Mouse (Mus musculus) neural tube, embryonic 14.5 days (tissue): ENCODE measurements around the gene Col6a3. TPM values are rescaled to one million over a fixed set of nuclear protein-coding genes. Genes with fewer than 3 reads are reported as not detected.

Source experiments
- ATAC-seq: fragments of 200-750 bp; cut with Nextera tagmentation; 2 replicates; pipeline ENCODE4 v1.8.0; 2017; ENCODE audit warnings: low read depth, mild to moderate bottlenecking, moderate TSS enrichment, moderate library complexity
- H3K27ac ChIP-seq: fragments of 300-500 bp; sonication (generic); 2 replicates; pipeline ENCODE4 v1.5.1; 2014; ENCODE audit warnings: low read depth, mild to moderate bottlenecking, control low read depth, low read length, moderate library complexity, mixed read lengths
- H3K27me3 ChIP-seq: fragments of 300-500 bp; sonication (generic); 2 replicates; pipeline ENCODE4 v1.6.1; 2014; ENCODE audit warnings: low read length; ENCODE audit not compliant: control insufficient read depth, insufficient read depth
- H3K36me3 ChIP-seq: fragments of 300-500 bp; sonication (generic); 2 replicates; pipeline ENCODE4 v1.6.1; 2014; ENCODE audit warnings: low read length, mixed read lengths; ENCODE audit not compliant: control insufficient read depth, insufficient read depth
- H3K4me1 ChIP-seq: fragments of 300-500 bp; sonication (generic); 2 replicates; pipeline ENCODE4 v1.6.1; 2014; ENCODE audit warnings: low read length; ENCODE audit not compliant: control insufficient read depth, insufficient read depth
- H3K4me2 ChIP-seq: fragments of 300-500 bp; sonication (generic); 2 replicates; pipeline ENCODE4 v1.6.1; 2014; ENCODE audit warnings: mild to moderate bottlenecking, low read depth, low read length, control low read depth
- H3K4me3 ChIP-seq: fragments of 300-500 bp; sonication (generic); 2 replicates; pipeline ENCODE4 v1.5.1; 2014; ENCODE audit warnings: low read depth, low read length, control low read depth, mixed read lengths
- H3K9ac ChIP-seq: fragments of 300-500 bp; sonication (generic); replicated peaks from 2 replicates; pipeline ENCODE4 v1.6.1; 2014; ENCODE audit warnings: low read depth, mild to moderate bottlenecking, control low read depth, low read length, mixed read lengths
- H3K9me3 ChIP-seq: fragments of 300-500 bp; sonication (generic); 2 replicates; pipeline ENCODE4 v1.6.1; 2016; ENCODE audit warnings: low read length; ENCODE audit not compliant: control insufficient read depth
- WGBS: fragments of 180-500 bp; shearing (Covaris S2); extraction: QIAGEN DNeasy Blood & Tissue Kit; methylation state at CpG from one replicate; pipeline ENCODE4 v1.1.7; 2014; 5-methylcytosine and 5-hydroxymethylcytosine counted together
- polyA plus RNA-seq: library from polyadenylated mRNA; unstranded; fragments of >200 nt; fragmentation: Nextera tagmentation; extraction: Ambion mirVana; gene quantifications from 2 replicates; pipeline ENCODE4 v1.2.1, GENCODE M21; 2014

The Col6a3 gene
- polyA plus RNA-seq, 1 experiment from 2014 or later, result 1.1 TPM

DNA sequence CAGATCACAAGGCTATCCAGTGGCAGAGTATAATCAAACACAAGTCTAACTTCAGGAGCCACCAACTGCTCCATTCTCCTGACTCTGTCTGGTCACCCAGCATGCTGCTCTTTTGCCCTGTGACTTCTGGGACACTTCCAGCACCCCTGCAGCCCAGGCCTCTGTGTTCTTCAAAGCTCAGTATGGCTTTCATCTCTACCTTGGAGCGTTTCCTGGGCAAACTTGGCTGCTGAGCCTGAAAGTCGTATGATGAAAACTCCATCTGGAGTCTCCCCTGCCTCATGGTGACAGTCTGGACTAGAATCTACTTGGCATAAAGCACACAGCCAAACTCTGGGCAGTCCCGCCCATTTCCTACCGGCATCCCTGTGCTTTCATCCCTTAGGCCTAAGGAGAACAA lies 95.2 kb downstream of the Col6a3 start:
- Histone ChIP-seq H3K4me2 (no peak overlapping the region), H3K4me3 (no peak overlapping the region), H3K4me1 (0 out of 2 replicates have a peak, but pooled peaks cover 4% of the 10 kb centered on the region), H3K27ac (no peak overlapping the region), H3K9me3 (no peaks in the 10 kb centered on the region), H3K36me3 (no peaks in the 10 kb centered on the region), H3K27me3 (no peaks in the 10 kb centered on the region), H3K9ac (no peak overlapping the region)
- 72% methylated on average over 4 of the region's 4 CpGs for WGBS
- ATAC-seq, result no peak

- Histone ChIP-seq H3K4me3 (peak overlapping the region; percentile 24), H3K4me2 (peak overlapping the region; percentile 48), H3K9me3 (no peaks in the 10 kb centered on the region), H3K9ac (peak overlapping the region; percentile 43), H3K27me3 (no peaks in the 10 kb centered on the region), H3K36me3 (no peaks in the 10 kb centered on the region), H3K4me1 (0 out of 2 replicates have a peak, but pooled peaks cover 4% of the 10 kb centered on the region), H3K27ac (peak overlapping the region; percentile 76)
- 2% methylated on average over 14 of the region's 14 CpGs for WGBS
- peak; percentile 91 for ATAC-seq
Observed at GRCm38 (mm10) chr1:90743941-90744386, 99.8 kb downstream of the Col6a3 start.

GRCm38 (mm10) chr1:90743445-90743844 lies 100.3 kb downstream of the Col6a3 start:
- Histone ChIP-seq H3K9me3 (no peaks in the 10 kb centered on the region), H3K36me3 (no peaks in the 10 kb centered on the region), H3K9ac (no peak overlapping the region), H3K4me2 (no peak overlapping the region; the same call in 1 of the 2 replicates), H3K27me3 (no peaks in the 10 kb centered on the region), H3K27ac (peak overlapping the region; percentile 76), H3K4me1 (0 out of 2 replicates have a peak, but pooled peaks cover 4% of the 10 kb centered on the region), H3K4me3 (no peak overlapping the region)
- WGBS, result 97% methylated on average over 1 of the region's 1 CpGs
- ATAC-seq, result peak; percentile 22; the same call in 1 of the 2 replicates

- 0 out of 2 replicates have a peak, but pooled peaks cover 4% of the 10 kb centered on the region for H3K4me1 ChIP-seq
- H3K9me3 ChIP-seq, result no peaks in the 10 kb centered on the region
- WGBS, result 83% methylated on average over 7 of the region's 7 CpGs
- H3K4me3 ChIP-seq, result no peak overlapping the region
- H3K27ac ChIP-seq, result no peak overlapping the region
- H3K9ac ChIP-seq, result no peak overlapping the region
- no peaks in the 10 kb centered on the region for H3K36me3 ChIP-seq
- no peaks in the 10 kb centered on the region for H3K27me3 ChIP-seq
- no peak for ATAC-seq
- H3K4me2 ChIP-seq, result no peak overlapping the region
Observed at GRCm38 (mm10) chr1:90742641-90743040, 101.1 kb downstream of the Col6a3 start.

GRCm38 (mm10) chr1:90740216-90741170 lies 103.3 kb downstream of the Col6a3 start:
- 79% methylated on average over 11 of the region's 11 CpGs for WGBS
- H3K27me3 ChIP-seq, result no peaks in the 10 kb centered on the region
- no peak for ATAC-seq
- H3K36me3 ChIP-seq, result no peaks in the 10 kb centered on the region
- H3K4me2 ChIP-seq, result no peak overlapping the region
- H3K4me1 ChIP-seq, result no peaks in the 10 kb centered on the region
- no peak overlapping the region for H3K27ac ChIP-seq
- no peak overlapping the region for H3K9ac ChIP-seq
- H3K9me3 ChIP-seq, result no peaks in the 10 kb centered on the region
- no peak overlapping the region for H3K4me3 ChIP-seq

DNA sequence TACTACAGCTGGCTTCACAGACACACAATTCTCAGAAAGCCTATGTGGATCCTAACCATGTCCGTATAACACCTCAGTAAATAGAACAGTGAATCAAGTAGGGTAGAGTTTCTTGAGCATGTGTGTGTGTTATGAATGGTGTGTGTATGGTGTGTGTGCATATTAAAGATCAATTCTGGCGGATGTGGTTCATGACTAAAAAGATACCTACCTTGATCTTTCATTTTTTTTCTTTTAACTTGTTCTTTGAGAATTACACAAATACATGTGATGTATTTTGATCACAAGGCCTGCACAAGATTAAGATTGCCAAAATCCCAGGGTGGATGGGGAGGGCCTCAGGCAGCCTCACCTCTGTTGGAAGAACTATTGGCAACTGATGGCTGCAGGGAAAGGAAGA lies 104.9 kb downstream of the Col6a3 start:
- H3K9me3 ChIP-seq, result no peaks in the 10 kb centered on the region
- peaks cover 5% of the 10 kb centered on the region for H3K4me1 ChIP-seq
- H3K27me3 ChIP-seq, result no peaks in the 10 kb centered on the region
- H3K4me2 ChIP-seq, result no peak overlapping the region
- WGBS, result 96% methylated on average over 2 of the region's 2 CpGs
- H3K9ac ChIP-seq, result no peak overlapping the region
- no peak overlapping the region for H3K27ac ChIP-seq
- no peaks in the 10 kb centered on the region for H3K36me3 ChIP-seq
- H3K4me3 ChIP-seq, result no peak overlapping the region
- no peak for ATAC-seq

DNA sequence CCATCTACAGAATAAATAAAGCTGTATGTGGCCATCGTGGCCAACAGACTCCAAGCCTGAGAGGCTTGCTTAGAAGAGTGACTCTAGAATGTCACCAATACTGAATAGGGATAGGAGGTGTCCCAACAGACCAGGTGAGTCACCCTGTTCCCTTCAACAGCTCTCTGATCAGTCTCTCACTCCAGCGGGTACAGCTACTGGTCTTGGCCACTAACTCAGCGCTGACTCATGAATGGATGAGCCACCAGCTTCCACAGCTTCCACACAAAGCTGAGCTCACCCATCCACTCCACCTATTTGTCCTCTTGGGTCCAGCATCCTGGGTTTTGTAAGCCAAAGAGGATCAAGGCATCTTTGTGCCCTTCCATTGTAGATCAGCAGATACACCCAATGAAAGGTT lies 114.3 kb downstream of the Col6a3 start:
- 89% methylated on average over 3 of the region's 3 CpGs for WGBS
- Histone ChIP-seq H3K4me3 (no peak overlapping the region), H3K4me1 (peaks cover 13% of the 10 kb centered on the region), H3K9ac (no peak overlapping the region), H3K27me3 (no peaks in the 10 kb centered on the region), H3K4me2 (no peak overlapping the region), H3K9me3 (no peaks in the 10 kb centered on the region), H3K27ac (no peak overlapping the region), H3K36me3 (no peaks in the 10 kb centered on the region)
- ATAC-seq, result no peak

DNA sequence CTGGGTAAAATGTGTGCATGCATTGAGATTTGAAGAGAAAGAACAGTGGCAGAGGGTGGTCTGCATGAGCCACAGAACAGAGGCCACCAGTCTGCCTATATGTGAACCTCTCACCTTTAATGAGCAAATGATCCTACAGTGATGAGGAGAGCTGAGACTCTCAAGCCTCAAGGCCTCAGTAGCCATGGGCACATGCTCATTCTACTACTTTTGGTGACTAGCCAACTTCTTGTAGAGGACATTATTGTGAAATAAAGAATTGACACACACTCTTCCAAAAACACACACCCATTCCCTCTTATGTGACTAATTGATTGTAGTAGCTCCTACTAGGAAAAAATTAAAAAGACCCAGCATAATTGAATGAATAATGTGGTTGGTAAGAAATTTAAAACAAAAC lies 120.0 kb downstream of the Col6a3 start:
- Histone ChIP-seq H3K4me3 (no peak overlapping the region), H3K4me1 (no peaks in the 10 kb centered on the region), H3K27me3 (no peaks in the 10 kb centered on the region), H3K9ac (no peak overlapping the region), H3K4me2 (no peak overlapping the region), H3K27ac (no peak overlapping the region), H3K36me3 (no peaks in the 10 kb centered on the region), H3K9me3 (no peaks in the 10 kb centered on the region)
- ATAC-seq, result no peak

DNA sequence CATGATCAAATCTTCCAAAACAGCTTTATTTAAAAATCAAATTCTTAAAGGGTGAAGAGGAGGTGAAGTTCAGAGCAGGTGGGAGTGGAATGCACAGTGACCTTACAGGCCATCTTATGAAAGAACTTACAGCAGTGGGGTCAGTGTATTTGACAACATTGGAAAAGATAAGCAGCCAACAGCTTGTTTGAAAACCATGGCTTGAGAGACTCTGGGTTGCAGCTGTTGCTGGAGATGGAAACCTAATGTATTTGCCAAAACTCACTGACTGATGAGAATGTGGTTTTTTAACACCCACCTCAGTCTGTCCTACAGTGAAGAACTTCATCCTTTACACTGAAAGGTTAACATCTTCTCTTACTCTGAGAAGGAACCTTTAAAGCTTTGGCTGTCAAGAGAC lies 120.4 kb downstream of the Col6a3 start:
- H3K4me2 ChIP-seq, result no peak overlapping the region
- no peak for ATAC-seq
- H3K4me3 ChIP-seq, result no peak overlapping the region
- no peaks in the 10 kb centered on the region for H3K27me3 ChIP-seq
- H3K36me3 ChIP-seq, result no peaks in the 10 kb centered on the region
- no peaks in the 10 kb centered on the region for H3K4me1 ChIP-seq
- no peaks in the 10 kb centered on the region for H3K9me3 ChIP-seq
- H3K9ac ChIP-seq, result no peak overlapping the region
- no peak overlapping the region for H3K27ac ChIP-seq
